Mouse (Mus musculus): ENCODE measurements around the gene Ifna11.

The Ifna11 gene

GRCm38 (mm10) chr4:88841438-88841911 lies 21.7 kb downstream of the Ifna11 start, which contains the start of gene Ifna4:
Gene Ifna4 (plus strand): TSS chr4:88841861.
- DNase-seq, result no peak

- no peak for DNase-seq
Observed at GRCm38 (mm10) chr4:88845334-88845733, 25.6 kb downstream of the Ifna11 start.

- DNase-seq, result no peak
Observed at GRCm38 (mm10) chr4:88849698-88850097, 29.9 kb downstream of the Ifna11 start, which contains the start of gene Ifna1. Gene Ifna1 (plus strand): TSS chr4:88850087.

- DNase-seq, result no peak
Observed at GRCm38 (mm10) chr4:88851026-88851763, 31.4 kb downstream of the Ifna11 start.

GRCm38 (mm10) chr4:88859214-88859613 lies 39.5 kb downstream of the Ifna11 start:
- no peak for DNase-seq

GRCm38 (mm10) chr4:88863309-88863708 lies 43.5 kb downstream of the Ifna11 start:
- no peak for DNase-seq

- DNase-seq, result no peak
Observed at GRCm38 (mm10) chr4:88864599-88864998, 44.8 kb downstream of the Ifna11 start.

GRCm38 (mm10) chr4:88865011-88865569 lies 45.3 kb downstream of the Ifna11 start:
- no peak for DNase-seq

GRCm38 (mm10) chr4:88867366-88867925 lies 47.7 kb downstream of the Ifna11 start:
- peak; percentile 71 for DNase-seq

- peak; percentile 40 for DNase-seq
Observed at GRCm38 (mm10) chr4:88867926-88868911, 48.5 kb downstream of the Ifna11 start.
